ENCODE assay signal across 8 mouse cellular contexts in genomic region chr17:44735223-44735990, GRCm38 (mm10). TPM values are rescaled to one million over a fixed set of nuclear protein-coding genes. Genes with fewer than 3 reads are reported as not detected.
DNase-seq lines count a peak whose midpoint lies in the region; ATAC-seq and TF ChIP-seq lines count a peak whose summit lies in the region.

No protein-coding gene starts in this region.

- H3K27me3 ChIP-seq in heart, embryonic 12.5 days (replicated peaks), result peaks cover 55% of the 10 kb centered on the region
- H3K27me3 ChIP-seq in kidney, postnatal 0 days (ENCODE audit: insufficient read depth, low read length), result peaks cover 59% of the 10 kb centered on the region
- H3K27me3 ChIP-seq in lung, postnatal 0 days (replicated peaks; ENCODE audit: insufficient read depth, low read length), result peaks cover 41% of the 10 kb centered on the region

- H3K27ac ChIP-seq in heart, embryonic 12.5 days (ENCODE audit: poor library complexity, severe bottlenecking), result no peak overlapping the region
- H3K27ac ChIP-seq in kidney, postnatal 0 days, result peak overlapping the region; percentile 66; the same call in 1 of the 2 replicates
- H3K27ac ChIP-seq in lung, postnatal 0 days (ENCODE audit: low read length), result no peak overlapping the region
- peak overlapping the region; percentile 86 for H3K27ac ChIP-seq in olfactory bulb, adult 2 months (ENCODE audit: insufficient read depth, low read depth, low read length)

- peak; percentile 22 for DNase-seq in urinary bladder, postnatal 14 days (ENCODE audit: low spot score)
- DNase-seq in urinary bladder, adult 2 months (ENCODE audit: low spot score), result no peak
- peak; percentile 53 for DNase-seq in embryo, embryonic 9.5 days (ENCODE audit: extremely low spot score)
- DNase-seq in kidney, postnatal 0 days (ENCODE audit: low spot score), result peak; percentile 57
- DNase-seq in lung, postnatal 0 days (ENCODE audit: low spot score), result peak; percentile 18
- DNase-seq in urinary bladder, postnatal 36 days (ENCODE audit: low spot score in 2 of 2), result peak; percentile 16 to 19

- H3K36me3 ChIP-seq in heart, embryonic 12.5 days, result no peaks in the 10 kb centered on the region
- no peaks in the 10 kb centered on the region for H3K36me3 ChIP-seq in kidney, postnatal 0 days (ENCODE audit: insufficient read depth, low read length)
- H3K36me3 ChIP-seq in lung, postnatal 0 days (ENCODE audit: insufficient read depth, low read length), result no peaks in the 10 kb centered on the region

- peak overlapping the region; percentile 73 for H3K4me3 ChIP-seq in heart, embryonic 12.5 days
- peak overlapping the region; percentile 71 for H3K4me3 ChIP-seq in kidney, postnatal 0 days (replicated peaks; ENCODE audit: low read depth, low read length)
- peak overlapping the region; percentile 68 for H3K4me3 ChIP-seq in lung, postnatal 0 days (ENCODE audit: low read depth, low read length)
- peak overlapping the region; percentile 92 for H3K4me3 ChIP-seq in olfactory bulb, adult 2 months (ENCODE audit: insufficient read depth, low read depth, low read length)

- no peaks in the 10 kb centered on the region for H3K9me3 ChIP-seq in heart, embryonic 12.5 days (replicated peaks)
- no peaks in the 10 kb centered on the region for H3K9me3 ChIP-seq in kidney, postnatal 0 days (replicated peaks; ENCODE audit: low read length)
- H3K9me3 ChIP-seq in lung, postnatal 0 days (ENCODE audit: low read length), result no peaks in the 10 kb centered on the region

- TF ChIP-seq EP300 in lung, postnatal 0 days (IDR thresholded peaks at IDR 0.05), result no peak

- TF ChIP-seq POLR2A in olfactory bulb, adult 2 months (IDR thresholded peaks at IDR 0.05; ENCODE audit: insufficient read depth, low read depth, low read length), result no peak

- under 1% methylated on average over 63 of the region's 64 CpGs for WGBS in heart, embryonic 12.5 days
- WGBS in kidney, postnatal 0 days, result under 1% methylated on average over 64 of the region's 64 CpGs
- WGBS in lung, postnatal 0 days, result 2% methylated on average over 47 of the region's 64 CpGs
- WGBS in olfactory bulb, adult 2 months, result under 1% methylated on average over 63 of the region's 64 CpGs

- no peak for TF ChIP-seq CTCF in kidney, postnatal 0 days (IDR thresholded peaks at IDR 0.05; ENCODE audit: low read depth)
- TF ChIP-seq CTCF in lung, postnatal 0 days (IDR thresholded peaks at IDR 0.05), result no peak
- no peak for TF ChIP-seq CTCF in olfactory bulb, adult 2 months (IDR thresholded peaks at IDR 0.05; ENCODE audit: insufficient read depth, low read depth, low read length)

- peak overlapping the region; percentile 70 for H3K9ac ChIP-seq in heart, embryonic 12.5 days
- H3K9ac ChIP-seq in kidney, postnatal 0 days (ENCODE audit: low read depth, low read length), result peak overlapping the region; percentile 65
- no peak overlapping the region for H3K9ac ChIP-seq in lung, postnatal 0 days (replicated peaks; ENCODE audit: low read depth)

- ATAC-seq in heart, embryonic 12.5 days (ENCODE audit: insufficient number of reproducible peaks, low FRiP score), result peak; percentile 7; the same call in 1 of the 2 replicates
- peak; percentile 27; the same call in 1 of the 2 replicates for ATAC-seq in kidney, postnatal 0 days (replicated peaks; ENCODE audit: low FRiP score, low read depth)
- ATAC-seq in lung, postnatal 0 days, result peak; percentile 47; the same call in 1 of the 2 replicates

- peaks cover 26% of the 10 kb centered on the region for H3K4me1 ChIP-seq in heart, embryonic 12.5 days (replicated peaks)
- H3K4me1 ChIP-seq in kidney, postnatal 0 days (replicated peaks; ENCODE audit: insufficient read depth, low read length), result peaks cover 13% of the 10 kb centered on the region
- peaks cover 8% of the 10 kb centered on the region for H3K4me1 ChIP-seq in lung, postnatal 0 days (ENCODE audit: insufficient read depth, low read depth, low read length)
- H3K4me1 ChIP-seq in olfactory bulb, adult 2 months (ENCODE audit: control insufficient read depth, insufficient read depth, low read length), result peaks cover 2% of the 10 kb centered on the region; the same call in 1 of the 2 replicates

- peak overlapping the region; percentile 97 for H3K4me2 ChIP-seq in heart, embryonic 12.5 days
- peak overlapping the region; percentile 90 for H3K4me2 ChIP-seq in kidney, postnatal 0 days (ENCODE audit: low read length)
- peak overlapping the region; percentile 96 for H3K4me2 ChIP-seq in lung, postnatal 0 days (replicated peaks; ENCODE audit: low read depth, low read length)

RNA-seq across cellular contexts. Expression of gene Supt3, which starts 41.5 kb away (rescaled TPM):
- 4.8 and 7.6 TPM in 2 replicates for polyA plus RNA-seq in urinary bladder, adult 2 months (2012; rRNA removed)
- polyA plus RNA-seq in heart, embryonic 12.5 days (2016; fragmentation: Nextera tagmentation; extraction: Ambion mirVana), result 23.1 and 26.9 TPM in 2 replicates
- 19.2 and 21.3 TPM in 2 replicates for polyA plus RNA-seq in kidney, postnatal 0 days (2015; fragmentation: Nextera tagmentation; extraction: Ambion mirVana)
- 7.8 and 10.9 TPM in 2 replicates for polyA plus RNA-seq in lung, postnatal 0 days (2015; fragmentation: Nextera tagmentation; extraction: Ambion mirVana)
- not detected in 2 replicates for polyA plus RNA-seq in olfactory bulb, adult 2 months (2012; ENCODE audit: insufficient read depth, insufficient read length, low replicate concordance, missing spikeins)

Comparison
In these comparisons a context has a peak if more than half of its experiments do, and no peak if none do; other contexts are left out.
1. H3K27ac ChIP-seq: peak in kidney, postnatal 0 days (single experiment) and olfactory bulb, adult 2 months (single experiment); none in heart, embryonic 12.5 days (single experiment) and lung, postnatal 0 days (single experiment).
2. Peak in every context shown above with its lines, with median percentiles within 50 percentile points of each other: ATAC-seq, H3K4me2 ChIP-seq and H3K4me3 ChIP-seq.